Mouse (Mus musculus): Measurements from ENCODE around the gene Atxn1. TPM values are rescaled to one million over a fixed set of nuclear protein-coding genes. Genes with fewer than 3 reads are reported as not detected.
A peak's percentile ranks its signal among the peaks of the same experiment; 100 is the strongest.

Atxn1 gene
- total RNA-seq, 2 experiments from 2014 or later, result 32.0 to 47.0 TPM

DNA sequence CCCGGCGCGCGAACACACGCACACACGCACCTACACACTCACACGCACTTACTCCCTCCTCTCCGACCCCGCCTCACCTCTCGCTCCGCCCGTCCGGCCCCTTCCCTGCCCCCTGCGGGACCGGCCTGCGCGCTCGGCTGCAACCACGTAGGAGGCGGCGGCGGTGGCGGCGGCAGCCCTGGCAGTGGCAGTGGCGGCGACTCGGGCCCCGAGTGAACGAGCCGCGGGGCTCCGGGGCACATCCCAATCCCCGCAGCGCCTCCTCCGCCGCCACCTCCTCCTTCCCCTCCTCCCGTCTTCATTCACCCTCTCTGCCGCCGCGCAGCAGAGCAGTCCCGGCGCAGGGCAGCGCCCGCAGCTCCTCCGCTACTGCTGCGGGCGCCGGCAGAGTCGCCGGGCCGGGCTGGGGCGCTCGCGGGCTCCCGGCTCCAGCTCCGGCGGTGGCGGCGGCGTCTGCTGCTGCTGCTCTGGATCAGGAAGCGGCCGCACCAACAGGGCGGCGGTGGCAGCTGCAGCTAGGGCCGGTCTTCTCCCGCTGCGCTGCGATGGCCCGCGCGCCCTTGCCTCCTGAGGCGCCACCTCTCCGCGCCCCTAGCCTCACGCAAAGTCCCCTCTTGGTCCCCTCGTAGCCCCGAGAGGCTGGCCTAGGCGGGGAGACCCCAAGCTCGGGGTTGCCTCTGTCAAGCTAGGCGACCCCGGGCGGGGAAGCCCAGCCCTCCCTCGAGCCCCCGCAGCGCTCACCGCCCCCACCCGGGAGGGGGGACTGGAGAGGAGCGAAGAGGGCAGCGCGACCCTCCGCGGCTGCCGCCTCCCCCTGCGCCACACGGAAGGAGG lies 1.1 kb downstream of the Atxn1 start:
- DNase-seq, result peak; percentile 87

DNA sequence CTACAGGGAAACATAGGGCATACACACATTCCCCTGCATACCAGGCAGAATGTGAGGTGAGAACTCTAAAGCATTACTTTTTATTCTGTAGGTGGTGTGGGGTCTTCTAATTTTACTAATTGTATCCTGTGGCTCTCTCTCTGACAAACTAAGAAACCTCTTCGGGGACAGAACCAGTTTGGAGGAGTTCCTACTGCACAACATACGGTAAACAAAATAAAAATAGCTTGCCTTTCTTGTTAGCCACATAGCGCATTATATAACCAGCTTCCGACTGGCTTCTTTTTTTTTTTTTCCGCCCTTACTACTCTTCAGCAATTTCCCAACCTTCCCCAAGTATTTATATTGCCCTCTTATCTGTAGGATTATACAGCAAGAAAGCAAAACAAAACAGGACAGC lies 2.0 kb downstream of the Atxn1 start:
- DNase-seq, result no peak

DNA sequence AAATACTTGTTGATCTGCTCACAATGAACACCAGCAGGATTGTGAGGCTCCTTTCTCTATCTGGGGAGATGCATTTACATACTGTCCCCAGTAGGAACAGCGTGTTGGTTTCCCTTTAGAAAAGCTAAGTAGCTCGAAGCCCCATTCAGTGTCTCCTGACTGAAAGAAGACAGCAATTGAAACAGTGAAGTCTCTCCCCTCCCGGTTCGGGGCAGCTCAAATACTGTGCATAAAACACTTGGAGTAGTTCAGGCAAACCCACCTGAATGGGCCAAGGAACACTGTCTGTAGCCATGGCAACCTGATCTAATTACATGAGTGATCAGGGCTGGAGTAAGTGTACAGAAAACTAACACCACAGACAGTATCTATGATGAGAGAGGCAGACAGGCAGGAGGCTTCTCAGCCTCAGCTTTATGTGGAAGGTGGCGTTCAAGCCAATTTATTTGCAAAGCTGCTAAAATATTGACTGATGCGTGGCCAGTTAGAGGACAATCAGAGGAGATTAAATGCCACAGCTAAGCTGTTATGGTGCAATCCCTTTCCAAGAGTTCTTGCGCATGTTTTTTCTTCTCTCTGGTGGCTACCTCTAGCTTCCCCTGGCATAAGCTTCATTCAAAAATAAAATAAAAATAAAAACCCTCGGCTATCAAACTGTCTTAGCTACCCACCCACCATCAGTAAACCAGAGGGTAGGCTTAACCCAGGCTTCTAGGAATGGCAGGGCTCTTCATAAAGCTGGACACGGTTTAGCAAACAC lies 2.8 kb downstream of the Atxn1 start:
- no peak for DNase-seq

DNA sequence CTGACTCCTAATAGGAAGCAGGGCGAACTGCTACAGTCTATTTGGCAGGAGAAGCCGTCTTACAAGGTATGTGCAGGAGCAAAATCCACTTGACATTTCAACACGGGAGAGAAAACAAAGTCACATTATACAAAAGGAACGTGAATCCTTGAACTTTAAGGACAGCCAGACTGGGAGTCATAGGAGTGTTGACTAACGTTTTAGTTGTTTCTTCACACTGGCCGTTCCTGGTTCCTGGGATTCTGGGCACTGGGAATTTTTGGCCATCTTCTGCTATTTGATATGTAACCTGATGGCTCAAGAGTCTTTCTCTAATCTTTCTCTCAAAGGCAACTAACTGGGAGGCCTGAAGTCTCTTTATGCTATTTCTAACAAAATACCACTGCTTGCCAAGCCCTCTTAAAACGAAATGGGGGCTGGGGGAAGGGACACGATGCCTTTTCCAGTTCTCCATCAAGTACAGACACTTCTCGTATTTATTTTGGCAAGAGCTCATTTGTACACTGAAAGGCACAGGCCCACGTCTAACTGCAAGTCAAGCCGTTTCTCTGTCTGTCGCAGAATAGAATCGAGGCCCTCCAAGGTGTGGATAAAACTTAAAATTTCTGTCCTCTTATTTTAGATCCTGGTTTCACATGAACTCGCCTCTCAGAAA lies 4.4 kb downstream of the Atxn1 start:
- DNase-seq, result no peak

DNA sequence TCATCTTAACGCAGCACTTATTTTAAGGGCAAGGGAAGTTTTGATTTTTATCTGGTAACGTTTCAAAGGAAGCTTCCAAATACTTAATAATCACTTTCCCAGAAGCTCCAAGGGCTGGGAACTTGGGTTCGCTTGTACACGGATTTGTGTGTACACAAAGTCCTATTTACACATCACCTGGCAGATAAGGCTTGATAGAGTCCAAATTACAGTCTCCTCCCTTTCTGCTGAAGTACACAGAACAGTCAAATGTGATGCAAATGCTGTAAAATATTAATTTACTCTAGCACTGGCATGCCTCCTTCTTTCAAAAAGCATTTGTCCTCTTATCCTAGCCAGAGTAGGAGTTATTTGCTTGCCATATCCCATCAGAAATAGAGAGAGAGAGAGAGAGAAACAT lies 6.5 kb downstream of the Atxn1 start:
- no peak for DNase-seq

DNA sequence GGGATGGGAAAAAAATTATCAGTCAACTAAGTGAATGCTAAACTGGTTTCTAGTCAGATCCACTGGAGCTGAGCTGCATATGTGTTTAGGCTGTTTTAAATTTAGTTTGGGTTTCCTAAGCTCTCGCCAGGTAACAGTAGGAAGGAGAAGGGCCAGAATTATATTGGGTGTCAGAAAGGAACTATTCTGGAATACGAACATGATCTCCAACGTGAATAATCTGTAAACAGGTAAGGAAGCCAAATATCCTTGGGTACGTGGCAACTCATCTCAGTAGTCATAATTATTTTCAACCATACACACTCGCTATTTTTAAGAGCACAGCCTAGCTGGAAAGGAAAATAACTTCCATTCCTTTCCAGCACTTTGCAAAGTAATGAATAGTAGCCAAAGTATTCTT lies 7.2 kb downstream of the Atxn1 start:
- DNase-seq, result no peak

DNA sequence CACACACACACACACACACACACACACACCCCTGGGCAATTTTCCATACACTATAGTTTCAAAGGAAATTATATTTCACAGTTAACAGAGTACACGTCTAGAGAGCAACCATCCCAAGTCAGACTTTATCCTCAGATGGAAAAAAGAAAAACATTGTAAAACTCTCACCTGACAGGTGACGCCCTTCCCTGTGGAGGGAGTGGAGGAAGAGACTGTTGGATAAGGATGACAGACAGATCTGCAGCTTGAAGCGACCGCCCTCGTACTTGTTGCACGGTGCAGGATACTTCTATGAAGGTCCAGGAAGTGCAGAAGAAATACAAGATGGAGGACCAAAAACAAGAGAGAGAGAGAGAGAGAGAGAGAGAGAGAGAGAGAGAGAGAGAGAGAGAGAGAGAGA lies 8.5 kb downstream of the Atxn1 start:
- DNase-seq, result no peak

DNA sequence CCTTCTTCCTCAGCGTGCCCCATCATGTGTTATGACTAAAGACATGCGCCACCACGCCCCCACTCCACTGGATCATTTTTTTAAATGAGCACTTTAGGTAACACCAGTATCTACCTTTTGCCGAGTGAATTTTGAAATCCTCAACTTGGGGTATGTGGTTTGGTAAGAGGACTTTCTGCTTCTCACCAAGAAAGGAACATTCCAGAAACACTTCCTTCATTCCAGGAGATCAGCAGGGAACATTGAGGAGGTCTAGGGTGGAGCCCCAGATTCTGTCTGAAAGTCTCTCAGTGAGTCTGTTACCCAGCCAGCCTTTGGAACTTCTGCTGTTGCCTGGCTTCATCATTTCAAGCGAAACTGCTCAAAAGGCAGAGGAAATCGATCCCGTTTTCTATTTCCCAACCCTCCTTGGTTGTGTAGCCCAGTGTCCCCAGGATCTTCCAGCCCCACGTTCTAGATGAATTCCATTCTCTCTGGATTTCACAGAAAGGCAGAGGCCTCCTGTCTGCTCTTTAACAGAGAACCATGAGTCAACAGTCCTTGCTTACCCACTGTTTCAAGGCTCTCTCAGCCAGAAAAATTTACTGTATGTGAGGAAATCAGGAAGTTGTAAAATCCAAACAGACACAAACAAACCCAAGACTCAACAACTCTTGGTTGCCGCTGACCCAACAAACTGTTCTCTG lies 9.3 kb downstream of the Atxn1 start:
- DNase-seq, result no peak

DNA sequence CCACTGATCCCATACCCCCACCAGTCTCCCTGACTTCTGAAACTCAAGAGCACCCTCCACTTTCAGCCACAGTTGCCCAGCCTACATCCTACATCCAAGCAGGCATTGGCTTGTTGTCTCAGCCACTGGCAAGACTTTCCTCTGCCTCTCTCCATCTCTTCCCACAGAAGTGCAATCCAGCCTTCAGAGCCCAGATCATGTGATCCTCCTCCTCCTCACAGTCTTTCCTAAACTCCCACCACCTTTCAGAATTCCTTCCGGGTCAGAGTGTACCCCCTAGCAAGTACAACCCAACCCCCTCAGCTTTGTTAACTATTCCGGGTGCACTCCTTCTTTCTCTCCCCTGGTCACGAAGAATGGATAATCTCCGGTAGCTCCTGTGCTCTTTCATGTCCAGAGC lies 11.7 kb downstream of the Atxn1 start:
- DNase-seq, result no peak

DNA sequence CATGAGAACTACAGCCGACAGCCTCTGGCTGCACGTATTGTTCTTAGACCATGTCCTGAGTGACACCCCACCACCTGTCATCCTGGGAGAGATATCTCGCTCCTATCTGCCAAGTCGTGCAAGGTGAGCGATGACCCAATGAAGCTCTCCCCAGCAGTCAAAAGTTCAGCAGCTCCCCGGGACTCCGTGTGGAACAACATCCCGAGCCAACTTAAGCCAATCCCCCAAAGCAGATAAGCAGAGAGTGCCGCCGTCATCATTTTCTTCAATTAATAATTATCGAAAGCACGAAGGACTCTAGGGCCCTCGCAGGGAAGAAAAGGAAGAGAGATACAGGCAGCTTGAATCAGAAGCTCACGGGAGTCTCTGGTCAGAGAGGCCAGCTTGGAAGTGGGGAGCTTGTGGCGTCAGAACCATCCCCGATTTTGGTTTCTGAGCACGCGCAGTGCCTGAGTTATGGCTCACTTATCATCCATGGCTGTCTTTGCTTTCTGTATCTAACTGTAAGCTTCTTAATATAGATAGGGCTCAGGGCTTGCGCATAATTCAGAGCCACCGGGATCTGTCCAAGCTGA lies 13.7 kb downstream of the Atxn1 start:
- DNase-seq, result no peak

DNA sequence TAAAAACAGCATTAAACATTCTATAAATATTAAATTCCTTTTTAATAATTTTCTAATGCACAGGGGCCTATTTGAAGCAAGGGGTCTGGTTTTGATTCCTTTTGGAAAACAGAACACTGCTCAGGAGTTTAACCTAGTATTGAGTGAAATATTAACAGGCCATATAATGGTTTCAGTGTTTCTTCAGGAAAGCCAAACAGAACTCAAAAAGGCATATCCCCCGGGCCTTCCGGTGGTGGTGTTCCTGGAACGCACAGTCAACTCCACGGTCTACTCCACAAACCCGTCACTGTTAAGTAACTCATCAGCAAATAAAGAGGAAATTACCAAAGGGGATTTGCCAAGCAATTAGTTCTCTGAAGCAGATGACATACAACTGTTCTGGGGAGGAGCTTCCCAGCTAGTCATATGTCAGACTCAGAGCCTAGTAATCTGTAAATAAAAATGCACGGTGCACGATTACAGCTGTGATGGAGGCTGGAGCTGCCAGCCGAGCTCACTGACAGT lies 14.4 kb downstream of the Atxn1 start:
- DNase-seq, result no peak

DNA sequence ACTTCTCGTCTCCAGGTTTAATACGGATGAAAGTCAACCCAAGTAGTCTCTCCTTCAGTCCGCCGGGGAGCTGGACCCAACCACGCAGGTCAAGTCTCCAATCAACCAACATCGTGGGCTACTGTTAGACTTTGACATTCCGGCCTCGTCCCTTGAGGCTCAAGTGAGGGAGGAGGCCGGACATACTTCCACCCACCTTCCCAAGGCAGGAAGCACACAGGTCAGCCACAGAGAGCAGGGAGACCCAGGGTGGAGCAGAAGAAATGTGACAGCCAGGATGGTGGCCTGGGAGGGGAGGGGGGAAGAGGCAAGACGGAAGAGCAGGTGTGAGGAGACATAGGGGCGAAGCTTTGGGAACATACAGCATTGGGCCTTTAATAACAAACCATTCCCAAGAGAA lies 18.7 kb downstream of the Atxn1 start:
- no peak for DNase-seq

DNA sequence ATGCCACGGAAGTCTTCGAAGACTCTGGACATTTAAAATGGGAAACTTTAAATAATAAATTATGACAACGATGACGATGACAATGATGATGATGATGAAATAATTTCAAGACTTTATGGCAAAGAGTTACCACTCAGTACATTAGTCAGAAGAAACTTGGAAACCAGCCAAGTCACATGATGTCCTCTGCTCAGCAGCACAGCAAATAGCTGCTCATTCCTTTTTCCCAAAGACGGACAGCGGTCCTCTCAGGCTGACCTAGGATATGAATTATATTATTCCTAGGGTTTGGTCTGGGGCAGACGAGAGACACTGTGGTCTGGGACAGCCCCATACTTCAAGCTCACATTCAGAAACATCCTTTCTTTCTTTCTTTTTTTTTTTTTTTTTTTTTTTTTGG lies 22.5 kb downstream of the Atxn1 start:
- DNase-seq, result no peak

DNA sequence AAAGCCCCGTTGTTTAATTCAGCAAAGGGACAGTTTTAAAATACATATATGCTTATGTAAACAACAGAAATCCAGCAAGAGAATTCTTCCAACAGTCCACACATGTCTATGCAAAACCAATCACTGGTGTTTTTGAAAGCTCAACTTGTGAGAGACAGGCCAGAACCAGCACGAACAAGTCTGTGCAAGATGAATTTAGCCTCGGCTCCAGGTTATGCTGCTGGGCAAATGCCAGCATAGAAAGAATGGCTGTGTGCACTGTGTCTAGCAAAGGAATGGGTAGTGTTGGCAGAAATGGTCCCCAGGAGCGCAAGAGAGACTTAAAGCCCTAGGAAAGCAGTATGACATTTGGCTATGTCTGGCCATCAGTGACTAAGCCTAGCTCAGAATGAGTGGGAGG lies 24.1 kb downstream of the Atxn1 start:
- no peak for DNase-seq

DNA sequence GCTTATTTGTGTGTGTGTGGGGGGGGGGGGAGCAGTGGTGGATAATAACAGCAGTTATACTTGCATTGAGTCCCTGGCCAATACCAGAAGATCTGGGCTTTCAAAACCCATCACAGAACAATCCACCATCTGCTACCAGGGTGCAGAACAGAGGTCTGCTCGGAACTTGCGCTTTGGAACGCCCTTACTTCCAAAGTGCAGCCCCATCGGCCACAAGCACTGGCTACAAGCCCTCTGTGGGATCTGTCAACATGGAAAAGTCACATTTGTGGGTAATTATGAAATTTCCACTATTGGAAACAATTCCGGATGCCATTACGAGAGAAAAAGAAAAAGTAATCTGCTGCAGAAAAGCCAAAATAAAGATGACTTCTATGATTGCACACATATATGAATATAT lies 25.2 kb downstream of the Atxn1 start:
- DNase-seq, result no peak

DNA sequence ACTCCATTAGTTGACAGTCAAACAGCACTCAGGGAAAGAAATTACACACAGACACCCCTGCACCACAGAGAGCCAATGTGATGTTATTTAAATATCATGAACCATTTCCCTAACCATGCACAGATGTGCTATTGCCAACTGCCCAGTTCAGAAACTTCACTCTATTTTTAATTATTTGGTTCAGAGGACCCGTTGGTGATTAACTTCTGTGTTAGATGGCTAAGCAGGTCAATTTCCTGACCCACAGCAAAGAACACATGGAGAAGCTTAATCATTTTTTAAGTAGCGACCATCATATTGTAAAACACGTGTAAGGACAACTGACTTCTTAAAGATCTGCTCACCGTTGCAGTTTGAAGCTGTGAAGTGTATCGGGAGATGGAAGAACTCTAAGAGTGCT lies 26.7 kb downstream of the Atxn1 start:
- no peak for DNase-seq

DNA sequence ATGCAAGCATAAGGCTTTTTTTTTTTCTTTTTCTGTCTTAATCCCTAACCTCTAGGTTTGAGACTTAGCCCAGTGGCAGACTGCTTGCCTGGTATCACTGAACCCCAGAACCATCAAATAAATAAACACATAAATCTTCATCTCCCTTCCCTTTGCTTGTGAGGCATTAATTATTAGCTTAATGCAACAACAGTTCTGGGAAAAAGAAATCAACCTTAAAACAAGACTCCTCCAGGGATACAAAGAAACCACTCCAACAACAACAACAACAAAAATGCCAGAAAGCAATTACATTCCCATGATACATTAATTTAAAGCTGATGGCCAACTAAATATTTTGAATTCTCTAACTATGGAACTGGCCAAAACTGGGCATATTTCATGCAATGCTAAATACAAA lies 28.0 kb downstream of the Atxn1 start:
- DNase-seq, result no peak

DNA sequence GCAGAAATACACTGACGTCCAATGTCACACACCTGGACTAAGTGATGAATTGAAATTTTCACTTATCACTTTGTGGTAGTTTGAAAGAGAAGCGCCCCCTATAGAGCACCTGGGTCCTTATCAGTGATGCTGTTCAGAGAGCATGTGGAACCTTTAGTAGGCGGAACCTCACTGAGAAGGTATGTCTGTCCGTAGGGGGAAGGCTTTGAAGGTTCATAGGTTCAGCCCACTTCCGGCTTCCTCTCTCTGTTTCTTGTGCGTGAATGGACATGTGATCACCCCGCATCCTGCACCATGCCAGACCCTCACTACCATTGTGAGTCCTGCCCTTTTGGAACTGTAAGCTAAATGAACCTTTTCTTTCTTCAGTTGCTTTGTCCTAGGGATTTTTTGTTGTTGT lies 29.0 kb downstream of the Atxn1 start:
- no peak for DNase-seq

DNA sequence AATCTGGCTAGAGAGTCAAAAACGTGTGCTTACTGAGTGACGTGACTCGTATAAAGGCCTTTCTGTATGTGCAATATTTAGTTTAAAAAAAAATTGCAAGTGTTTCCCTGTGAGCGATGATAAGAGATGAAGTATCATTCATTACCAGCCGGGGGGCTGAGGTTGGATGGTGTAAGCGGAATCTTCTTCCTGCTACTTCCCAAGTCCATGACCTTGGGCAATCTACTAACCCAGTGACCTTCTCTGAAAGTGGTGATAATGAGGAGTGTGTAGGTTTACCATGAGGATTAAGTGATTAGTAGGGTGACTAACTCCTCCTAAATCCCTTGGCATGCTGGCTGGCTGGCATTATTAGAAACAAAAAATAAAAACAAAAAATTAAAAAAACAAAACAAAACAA lies 30.0 kb downstream of the Atxn1 start:
- DNase-seq, result no peak

DNA sequence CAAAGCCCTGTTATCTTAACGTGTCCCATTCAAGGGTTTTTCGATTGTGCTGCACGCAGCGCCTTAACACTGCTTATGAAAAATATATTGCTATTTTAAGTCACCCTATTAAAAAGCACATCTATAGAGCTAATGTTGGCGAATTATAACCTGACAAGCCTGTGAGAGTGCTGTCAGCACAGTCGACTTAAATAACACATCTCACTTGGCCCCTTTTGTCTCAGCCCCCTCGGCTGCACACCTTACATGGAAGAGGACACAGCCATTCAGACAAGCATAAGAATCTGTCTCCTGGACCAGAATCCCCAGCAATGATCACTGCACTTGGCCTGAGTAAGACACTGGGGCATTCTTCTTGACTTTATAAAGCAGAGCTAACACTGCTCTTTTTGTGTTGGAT lies 30.7 kb downstream of the Atxn1 start:
- DNase-seq, result no peak

DNA sequence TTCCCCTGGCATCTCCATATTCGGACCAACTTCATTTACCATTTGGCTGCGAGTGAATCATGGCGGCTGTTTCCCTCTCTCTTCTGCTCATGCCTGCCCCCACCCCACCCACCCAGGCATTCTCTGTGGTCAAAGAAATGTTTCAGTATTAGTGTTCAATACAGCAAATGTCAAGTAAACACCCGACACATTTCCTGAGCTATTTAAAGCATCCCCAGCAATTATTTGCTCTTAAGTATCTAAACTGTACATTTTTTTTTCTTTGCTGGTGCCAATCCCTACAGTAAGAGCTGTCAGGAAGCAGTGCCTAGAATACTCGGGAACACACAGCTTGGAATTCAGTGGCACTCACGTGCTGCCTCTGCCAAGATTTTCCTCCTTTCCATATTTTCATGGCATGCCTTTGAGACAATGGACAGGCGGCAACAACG lies 32.3 kb downstream of the Atxn1 start:
- DNase-seq, result no peak

DNA sequence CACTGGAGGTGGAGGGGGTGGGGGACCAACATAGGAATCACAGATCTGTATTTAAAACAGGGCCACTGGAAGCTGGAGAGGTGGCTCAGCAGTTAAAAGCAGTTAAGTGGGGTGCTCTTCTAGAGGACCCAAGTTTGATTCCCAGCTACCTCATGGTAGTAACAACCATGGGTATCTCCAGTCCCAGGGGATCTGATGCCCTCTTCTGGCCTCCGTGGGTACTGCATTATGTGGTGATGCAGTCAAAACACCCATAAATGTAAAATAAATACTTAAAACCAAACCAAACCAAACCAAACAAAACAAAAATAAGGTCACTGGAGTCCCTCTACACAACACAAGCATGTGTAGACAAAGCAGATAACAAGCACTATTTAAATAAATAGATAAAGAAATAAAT lies 32.9 kb downstream of the Atxn1 start:
- no peak for DNase-seq
